Mouse (Mus musculus): ENCODE results near the gene R3hdm1. TPM values are rescaled to one million over a fixed set of nuclear protein-coding genes. Genes with fewer than 3 reads are reported as not detected.

The R3hdm1 gene
- polyA plus RNA-seq, 1 experiment from 2014 or later, result 79.4 TPM

DNA sequence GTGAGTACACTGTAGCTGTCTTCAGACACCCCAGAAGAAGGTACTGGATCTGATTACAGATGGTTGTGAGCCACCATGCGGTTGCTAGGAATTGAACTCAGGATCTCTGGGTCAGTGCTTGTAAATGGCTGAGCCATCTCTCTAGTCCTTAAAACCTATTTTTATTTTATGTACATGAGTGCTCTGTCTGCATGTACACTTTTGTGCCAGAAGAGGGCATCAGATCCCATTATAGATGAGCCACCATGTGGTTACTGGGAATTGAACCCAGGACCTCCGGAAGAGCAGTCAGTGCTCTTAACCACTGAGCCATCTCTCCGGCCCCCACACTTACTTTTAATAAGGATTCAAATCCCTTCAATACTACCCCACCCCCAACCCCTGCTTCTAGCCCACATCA, 179.8 kb downstream of the R3hdm1 start:
- DNase-seq (ENCODE audit: low spot score), result no peak

DNA sequence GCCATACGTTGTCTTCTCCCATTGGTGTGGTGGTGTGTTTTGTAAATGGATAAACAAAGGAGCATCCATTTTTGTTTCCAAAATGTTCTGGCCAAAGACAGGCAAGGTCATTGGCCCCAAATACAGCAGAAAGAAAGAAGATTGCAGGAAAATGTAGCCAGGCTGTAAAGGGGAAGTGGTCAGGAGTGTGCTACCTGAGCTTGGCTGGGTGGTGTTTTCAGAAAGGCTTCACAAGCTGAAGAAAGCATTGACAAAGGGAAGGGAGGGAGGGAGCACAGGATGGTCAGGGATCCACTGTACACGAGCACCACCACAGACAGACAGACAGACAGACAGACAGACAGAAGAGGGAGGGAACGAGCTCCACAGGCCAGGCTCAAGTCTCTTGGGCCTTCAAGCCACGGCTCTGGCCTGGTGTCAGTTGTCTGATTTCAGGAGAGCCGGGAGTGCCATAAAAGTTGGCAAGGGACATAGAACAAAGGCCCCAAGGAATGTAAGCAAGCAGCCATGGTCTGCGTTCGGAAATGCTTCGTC, 181.1 kb downstream of the R3hdm1 start:
- no peak for DNase-seq (ENCODE audit: low spot score)

DNA sequence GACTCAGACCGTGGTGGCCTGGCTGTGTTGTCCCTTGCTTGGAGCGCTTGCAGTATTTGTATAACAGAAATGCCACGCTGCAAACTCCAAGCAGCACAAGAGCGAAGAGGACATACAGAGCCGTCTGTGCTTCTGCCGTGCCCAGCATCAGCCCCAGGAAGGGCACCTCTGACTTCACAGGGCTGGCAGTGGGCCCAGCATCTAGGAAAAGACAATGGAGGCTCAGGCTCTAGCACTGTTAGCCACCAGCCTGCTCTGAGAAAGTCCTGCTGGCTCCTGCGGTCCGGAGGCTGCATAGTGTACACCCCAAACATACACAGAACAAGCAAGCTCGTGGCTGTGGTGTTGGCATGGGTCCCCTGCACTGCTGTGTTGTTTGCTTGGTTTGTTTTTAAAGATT, 182.0 kb downstream of the R3hdm1 start:
- DNase-seq (ENCODE audit: low spot score), result no peak

MicroRNA genes within 50 kb of the gene (microRNA counts, 519-probe panel; counts per million panel counts)
- 6,079 counts per million, percentile 89 among the panel's probes with 10 or more counts for microRNA mmu-miR-128

Small RNA genes within 50 kb of the gene (microRNA-seq; reads per million reads assigned to microRNA genes)
- gene Mir128-1 (ENCODE audit: borderline number of aligned reads), result 16,881 reads per million, percentile 95 among the genes with 10 or more reads in this experiment

Other genes starting within 250 kb of the R3hdm1 start
- 0.54 and 0.57 TPM in 2 replicates for gene Map3k19, start 248.3 kb upstream of the R3hdm1 start, polyA plus RNA-seq (2015; fragmentation: Nextera tagmentation; extraction: Ambion mirVana)
- 24.2 and 29.0 TPM in 2 replicates for gene Rab3gap1, start 234.5 kb upstream of the R3hdm1 start, polyA plus RNA-seq (2015; fragmentation: Nextera tagmentation; extraction: Ambion mirVana)
- gene Zranb3, start 254 bp upstream of the R3hdm1 start, polyA plus RNA-seq (2015; fragmentation: Nextera tagmentation; extraction: Ambion mirVana), result 4.6 and 4.9 TPM in 2 replicates
- 84.9 and 96.4 TPM in 2 replicates for gene Ubxn4, start 140.7 kb downstream of the R3hdm1 start, polyA plus RNA-seq (2015; fragmentation: Nextera tagmentation; extraction: Ambion mirVana)
- gene Lct, start 225.0 kb downstream of the R3hdm1 start, polyA plus RNA-seq (2015; fragmentation: Nextera tagmentation; extraction: Ambion mirVana), result 0.03 and 0.16 TPM in 2 replicates